Mouse (Mus musculus): ENCODE measurements around the gene Zfp990. TPM values are rescaled to one million over a fixed set of nuclear protein-coding genes. Genes with fewer than 3 reads are reported as not detected.

Zfp990 gene
- 5.6 to 6.7 TPM (median 6.4 TPM) in 4 replicates for total RNA-seq (2023)

DNA sequence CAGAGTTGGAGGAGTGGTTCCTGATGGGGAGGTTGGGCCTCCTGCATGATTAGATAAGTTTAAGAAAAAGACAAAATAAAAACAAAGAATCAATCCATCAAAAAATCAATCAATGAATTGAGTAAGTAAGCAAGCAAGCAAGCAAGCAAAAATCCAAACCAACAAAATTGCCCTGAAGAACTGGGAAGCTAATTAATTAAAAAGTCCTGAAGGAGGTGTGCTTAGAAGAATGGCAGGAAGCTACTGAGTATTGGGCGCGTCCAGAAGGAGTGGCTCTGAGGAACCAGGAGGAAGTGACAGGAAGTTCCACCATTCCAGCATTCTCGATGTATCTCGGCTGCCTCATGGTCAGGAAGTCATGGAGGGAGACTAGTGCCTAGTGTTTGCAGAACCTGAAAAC is at the start of gene Zfp990:
Gene Zfp990, plus strand, starts transcription at position 301 of the 400 bp plus-strand sequence.

DNA sequence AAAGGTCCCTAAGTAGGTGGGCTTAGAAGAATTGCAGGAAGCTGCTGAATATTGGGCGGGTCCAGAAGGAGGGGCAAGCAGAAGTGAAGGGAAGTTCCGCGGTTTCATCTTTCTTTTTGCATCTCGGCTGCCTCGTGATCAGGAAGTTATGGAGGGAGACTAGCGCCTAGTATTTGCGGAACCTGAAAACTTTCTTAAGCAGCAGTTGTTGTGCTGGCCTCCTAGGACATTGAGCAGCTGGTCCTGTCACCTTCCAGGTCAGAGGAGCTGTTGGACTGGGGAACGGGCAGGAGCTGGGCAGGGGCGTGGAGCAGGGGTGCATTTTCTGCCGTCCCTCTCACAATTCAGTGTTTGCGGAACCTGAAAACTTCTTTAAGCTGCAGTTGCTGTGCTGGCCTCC is 74.5 kb downstream of the Zfp990 start, which contains the start of gene Gm13212:
Gene Gm13212, plus strand, starts transcription at position 89 of the 400 bp plus-strand sequence.

Other genes with a start within 250 kb of the Zfp990 start
- 0.17 to 0.27 TPM (median 0.24 TPM) in 3 of 4 replicates, not detected in the other for gene Tnfrsf8, start 195.6 kb upstream of the Zfp990 start, total RNA-seq (2023)
- 7.3 to 9.6 TPM (median 8.6 TPM) in 4 replicates for gene Gm13212, start 74.4 kb downstream of the Zfp990 start, total RNA-seq (2023)
- gene Zfp980, start 159.9 kb downstream of the Zfp990 start, total RNA-seq (2023), result 0.42 to 1.0 TPM (median 0.77 TPM) in 4 replicates